Mouse (Mus musculus): ENCODE measurements around the gene Kctd7. TPM values are rescaled to one million over a fixed set of nuclear protein-coding genes. Genes with fewer than 3 reads are reported as not detected.

Kctd7 gene
- polyA plus RNA-seq, 1 experiment from 2014 or later: 1.4 TPM

DNA sequence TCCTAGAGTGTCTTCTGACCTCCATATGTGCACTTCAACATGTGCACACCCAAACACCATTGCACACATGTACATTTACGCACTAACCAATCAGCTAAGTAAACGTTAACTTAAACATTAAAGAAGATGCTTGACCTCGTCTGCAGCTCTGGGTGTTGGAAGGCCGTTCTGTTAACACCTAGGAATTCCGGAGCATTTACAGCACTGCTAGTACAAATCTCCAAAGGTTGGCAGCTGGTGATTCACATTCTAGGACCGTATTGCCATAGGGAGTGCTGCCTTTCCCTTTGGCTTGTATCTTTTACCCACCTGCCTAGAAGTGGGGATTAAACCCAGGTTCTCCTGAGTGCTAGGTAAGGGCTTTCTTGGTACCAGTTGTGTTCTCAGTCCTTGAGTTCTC lies 47.2 kb downstream of the Kctd7 start:
- 97% methylated on average over 6 of the region's 6 CpGs for WGBS (ENCODE audit: missing documents)
- H3K4me3 ChIP-seq (ENCODE audit: inconsistent target): no peak overlapping the region
- peaks cover 18% of the 10 kb centered on the region for H3K79me2 ChIP-seq (ENCODE audit: inconsistent target)
- peaks cover 45% of the 10 kb centered on the region for H3K36me3 ChIP-seq (ENCODE audit: inconsistent target)
- no peak overlapping the region for H3K27ac ChIP-seq

DNA sequence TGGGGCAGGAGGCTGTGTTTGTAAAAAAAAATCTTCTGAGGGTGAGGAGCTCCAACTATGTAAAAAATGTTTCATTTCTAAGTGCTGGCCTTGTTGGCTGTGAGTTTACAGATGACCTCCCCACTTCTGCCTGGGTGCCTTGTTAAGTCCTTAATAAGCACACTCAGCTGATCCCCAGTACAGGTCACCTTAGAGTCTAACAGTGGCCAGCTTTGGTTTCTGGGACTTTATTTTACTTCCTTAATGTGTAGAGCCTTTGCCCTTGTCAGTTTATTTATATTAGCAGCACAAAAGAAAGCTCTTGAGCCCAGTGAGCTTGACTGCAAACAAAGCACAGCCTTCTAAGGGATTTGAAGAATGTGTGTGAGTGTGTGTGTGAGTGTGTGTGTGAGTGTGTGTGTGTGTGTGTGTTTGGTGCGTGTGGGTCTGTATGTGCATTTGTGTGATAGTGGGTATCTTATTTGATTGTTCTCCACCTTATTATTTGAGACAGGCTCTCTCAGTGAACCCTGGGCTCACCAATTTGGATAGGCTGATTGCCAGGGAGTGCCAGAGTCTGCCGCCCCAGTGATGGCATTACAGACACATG lies 47.8 kb downstream of the Kctd7 start:
- no peak overlapping the region for H3K27ac ChIP-seq
- WGBS (ENCODE audit: missing documents): 100% methylated on average over 2 of the region's 2 CpGs
- no peak overlapping the region for H3K4me3 ChIP-seq (ENCODE audit: inconsistent target)
- H3K79me2 ChIP-seq (ENCODE audit: inconsistent target): peaks cover 12% of the 10 kb centered on the region
- peaks cover 42% of the 10 kb centered on the region for H3K36me3 ChIP-seq (ENCODE audit: inconsistent target)

DNA sequence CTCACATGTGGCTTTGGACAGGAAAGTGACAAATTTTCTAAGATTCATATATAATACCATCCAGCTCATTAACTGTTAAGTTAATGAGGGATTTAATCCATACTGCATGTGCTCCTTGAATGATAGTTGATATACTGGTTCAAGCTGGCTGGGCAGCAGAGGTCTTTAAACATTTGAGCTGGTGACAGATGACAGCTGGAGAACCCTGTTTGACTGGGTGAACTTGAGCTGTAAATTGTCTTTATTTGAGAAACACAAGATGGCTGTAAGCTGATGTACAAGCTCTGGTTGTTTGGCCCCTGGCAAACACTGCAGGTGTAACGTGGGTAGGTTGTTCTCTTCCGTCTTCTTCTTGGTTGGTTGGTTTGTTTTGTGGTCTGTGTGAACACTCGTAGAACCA lies 49.1 kb downstream of the Kctd7 start:
- H3K36me3 ChIP-seq (ENCODE audit: inconsistent target): peaks cover 44% of the 10 kb centered on the region
- H3K79me2 ChIP-seq (ENCODE audit: inconsistent target): peaks cover 9% of the 10 kb centered on the region; the same call in 1 of the 2 replicates
- no peak overlapping the region for H3K4me3 ChIP-seq (ENCODE audit: inconsistent target)
- no peak overlapping the region for H3K27ac ChIP-seq
- WGBS (ENCODE audit: missing documents): 92% methylated on average over 3 of the region's 3 CpGs

DNA sequence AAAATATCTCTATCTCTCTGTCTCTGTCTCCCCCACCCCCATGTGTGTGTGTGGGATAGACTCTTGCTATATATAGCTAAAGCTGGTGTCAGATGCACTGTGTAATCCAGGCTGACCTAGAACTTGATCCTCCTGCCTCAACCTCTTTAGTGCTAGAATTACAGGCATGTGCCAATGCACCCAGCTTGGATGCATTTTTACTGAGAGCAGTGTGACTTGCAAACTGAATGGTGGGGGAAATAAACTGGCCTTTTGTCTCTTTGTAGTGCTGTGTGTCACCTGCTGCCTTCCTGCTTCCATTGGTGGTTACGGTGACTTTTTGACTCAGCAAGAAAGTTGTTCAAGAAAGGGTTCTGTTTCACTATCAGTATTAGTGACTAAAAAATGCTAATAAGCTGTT lies 51.6 kb downstream of the Kctd7 start:
- Histone ChIP-seq H3K4me3 (ENCODE audit: inconsistent target) (no peak overlapping the region), H3K79me2 (ENCODE audit: inconsistent target) (peaks cover 13% of the 10 kb centered on the region; the same call in 1 of the 2 replicates), H3K27ac (no peak overlapping the region), H3K36me3 (ENCODE audit: inconsistent target) (peaks cover 34% of the 10 kb centered on the region; the same call in 1 of the 2 replicates)
- WGBS (ENCODE audit: missing documents): 100% methylated on average over 1 of the region's 1 CpGs

DNA sequence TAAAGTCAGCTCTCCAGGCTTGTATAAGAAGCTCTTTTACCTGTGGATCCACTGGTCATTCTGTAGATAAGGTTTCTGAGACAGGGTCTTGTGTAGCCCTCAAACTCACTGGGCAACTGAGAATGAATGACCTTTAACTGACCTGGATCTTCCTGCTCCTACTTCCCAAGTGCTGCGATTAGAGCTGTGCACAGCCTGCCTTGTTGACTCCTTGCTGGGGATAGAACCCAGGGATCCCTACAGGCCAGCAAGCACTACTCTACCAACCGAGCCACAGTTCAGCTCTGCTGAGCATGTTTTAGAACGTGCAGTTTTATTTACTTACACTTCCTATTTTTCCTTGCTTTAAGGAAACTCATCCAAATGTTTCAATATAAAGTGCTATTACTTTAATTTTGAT lies 52.8 kb downstream of the Kctd7 start:
- 67% methylated on average over 3 of the region's 3 CpGs for WGBS (ENCODE audit: missing documents)
- Histone ChIP-seq H3K79me2 (ENCODE audit: inconsistent target) (peaks cover 13% of the 10 kb centered on the region; the same call in 1 of the 2 replicates), H3K27ac (no peak overlapping the region), H3K36me3 (ENCODE audit: inconsistent target) (peaks cover 25% of the 10 kb centered on the region; the same call in 1 of the 2 replicates), H3K4me3 (ENCODE audit: inconsistent target) (no peak overlapping the region)

DNA sequence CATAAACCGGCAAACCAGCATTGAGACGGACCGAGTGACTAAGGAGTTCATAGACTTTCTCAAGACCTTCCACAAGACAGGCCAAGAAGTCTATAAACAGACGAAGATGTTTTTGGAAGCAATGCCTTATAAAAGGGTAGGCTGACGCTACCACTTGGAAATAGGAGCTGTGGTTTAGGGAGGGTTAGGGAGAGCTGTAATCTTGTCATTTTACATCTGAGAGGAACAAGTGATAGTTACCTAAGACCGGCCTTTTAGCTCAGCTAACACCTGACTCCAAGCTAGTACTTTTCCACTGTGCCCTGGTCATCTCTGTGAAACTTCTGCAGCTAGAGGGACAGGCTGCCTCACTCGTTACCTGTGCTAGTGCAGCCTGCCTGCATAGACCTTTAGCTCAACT lies 53.3 kb downstream of the Kctd7 start:
- 94% methylated on average over 7 of the region's 7 CpGs for WGBS (ENCODE audit: missing documents)
- no peak overlapping the region for H3K4me3 ChIP-seq (ENCODE audit: inconsistent target)
- no peak overlapping the region for H3K27ac ChIP-seq
- H3K36me3 ChIP-seq (ENCODE audit: inconsistent target): peaks cover 19% of the 10 kb centered on the region; the same call in 1 of the 2 replicates
- H3K79me2 ChIP-seq (ENCODE audit: inconsistent target): peaks cover 13% of the 10 kb centered on the region; the same call in 1 of the 2 replicates

DNA sequence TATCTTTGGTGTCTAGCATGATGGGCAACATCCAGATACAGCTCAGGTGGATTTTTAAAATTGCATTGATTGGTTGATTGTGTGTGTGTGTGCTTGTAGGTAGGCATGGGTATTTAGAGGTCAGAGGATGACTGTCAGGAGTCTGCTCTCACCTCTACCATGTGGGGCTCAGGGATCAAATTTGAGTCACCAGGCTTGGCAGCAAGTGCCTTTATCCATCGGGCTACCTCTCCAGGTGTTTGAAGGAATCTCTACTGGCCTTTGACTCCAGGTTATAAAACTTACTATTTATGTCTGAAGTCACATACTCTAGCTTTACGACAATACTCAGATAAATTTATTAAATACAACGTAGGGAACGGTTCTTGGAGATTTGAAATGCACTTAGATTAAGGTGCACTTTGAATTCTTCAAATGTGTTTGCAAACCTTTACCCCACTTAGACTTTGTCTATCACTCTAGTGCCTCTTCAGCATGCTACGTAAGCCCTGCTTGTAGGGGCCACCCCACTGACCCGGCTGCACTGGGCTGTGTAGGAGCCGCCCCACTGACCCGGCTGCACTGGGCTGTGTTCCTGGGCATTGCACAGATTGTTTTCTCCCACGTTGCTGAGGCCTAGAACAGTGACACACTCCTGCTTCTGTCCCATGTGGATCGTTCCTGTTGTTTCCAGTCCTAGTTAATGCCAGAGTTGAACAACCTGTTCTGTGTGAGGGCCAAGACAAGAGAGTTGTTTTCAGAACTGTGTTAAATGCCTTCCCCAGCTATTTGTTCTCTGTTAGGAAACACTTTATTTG lies 55.8 kb downstream of the Kctd7 start:
- WGBS (ENCODE audit: missing documents): 99% methylated on average over 10 of the region's 10 CpGs

DNA sequence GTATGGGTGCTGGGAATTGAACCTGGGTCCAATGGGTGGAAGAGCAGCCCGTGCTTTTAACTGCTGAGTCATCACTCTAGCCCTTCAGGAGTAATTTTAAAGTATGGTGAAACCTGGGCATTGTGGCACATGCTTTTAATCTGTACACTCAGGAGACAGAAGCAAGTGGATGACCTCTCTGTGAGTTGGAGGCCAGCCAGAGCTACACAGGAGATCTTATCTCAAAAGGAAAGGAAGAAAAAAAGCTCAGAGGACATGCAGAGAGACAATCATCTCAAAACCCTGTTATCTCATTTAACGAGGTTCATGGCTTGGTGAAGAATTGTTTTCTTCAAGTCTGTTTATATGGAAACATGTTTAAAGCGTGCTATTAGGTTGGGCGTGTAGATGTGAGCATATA lies 59.3 kb downstream of the Kctd7 start:
- Histone ChIP-seq H3K27ac (no peak overlapping the region), H3K36me3 (ENCODE audit: inconsistent target) (peaks cover 15% of the 10 kb centered on the region), H3K4me3 (ENCODE audit: inconsistent target) (no peak overlapping the region), H3K79me2 (ENCODE audit: inconsistent target) (peaks cover 12% of the 10 kb centered on the region; the same call in 1 of the 2 replicates)
- WGBS (ENCODE audit: missing documents): 82% methylated on average over 4 of the region's 4 CpGs

More for the DNA sequence above, 55.8 kb downstream of the Kctd7 start:
- H3K79me2 ChIP-seq (ENCODE audit: inconsistent target): peaks cover 4% of the 10 kb centered on the region; the same call in 1 of the 2 replicates
- no peak overlapping the region for H3K4me3 ChIP-seq (ENCODE audit: inconsistent target)
- no peak overlapping the region for H3K27ac ChIP-seq
- peaks cover 16% of the 10 kb centered on the region; the same call in 1 of the 2 replicates for H3K36me3 ChIP-seq (ENCODE audit: inconsistent target)

DNA sequence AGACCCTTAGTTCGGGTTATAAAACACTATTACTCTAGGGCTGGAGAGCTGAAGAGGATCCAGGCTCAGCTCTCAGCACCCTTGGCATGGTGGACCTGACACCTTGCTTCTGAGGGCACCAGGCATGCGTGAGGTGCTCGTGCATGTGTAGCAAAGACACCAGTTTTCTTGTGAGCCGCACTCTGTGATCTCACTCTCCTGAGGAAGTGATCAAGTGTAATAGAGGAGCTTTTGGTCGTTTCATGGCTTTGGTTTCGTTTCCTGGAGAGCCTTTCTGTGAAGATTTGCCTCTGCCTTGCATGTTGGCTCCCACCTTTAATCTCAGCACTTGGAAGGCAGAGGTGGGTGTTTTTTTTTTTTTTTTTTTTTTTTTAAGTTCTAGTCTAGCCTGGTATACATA lies 59.9 kb downstream of the Kctd7 start:
- H3K36me3 ChIP-seq (ENCODE audit: inconsistent target): peaks cover 19% of the 10 kb centered on the region
- H3K27ac ChIP-seq: no peak overlapping the region; the same call in 1 of the 2 replicates
- 60% methylated on average over 6 of the region's 6 CpGs for WGBS (ENCODE audit: missing documents)
- H3K79me2 ChIP-seq (ENCODE audit: inconsistent target): peaks cover 12% of the 10 kb centered on the region; the same call in 1 of the 2 replicates
- no peak overlapping the region for H3K4me3 ChIP-seq (ENCODE audit: inconsistent target)

Other genes starting within 250 kb of the Kctd7 start
- 0.23 to 0.46 TPM (median 0.32 TPM) in 3 replicates for gene Zbed5, start 249.1 kb upstream of the Kctd7 start, polyA plus RNA-seq (2018)
- not detected in 3 replicates for gene Phkg1, start 246.3 kb upstream of the Kctd7 start, polyA plus RNA-seq (2018)
- gene Nupr1l, start 236.3 kb upstream of the Kctd7 start, polyA plus RNA-seq (2018): 0.11 to 1.1 TPM (median 0.14 TPM) in 3 replicates
- 13.1 to 24.0 TPM (median 20.1 TPM) in 3 replicates for gene Vkorc1l1, start 202.9 kb upstream of the Kctd7 start, polyA plus RNA-seq (2018)
- 437 to 471 TPM (median 448 TPM) in 3 replicates for gene Gusb, start 141.8 kb upstream of the Kctd7 start, polyA plus RNA-seq (2018)
- 33.6 to 39.7 TPM (median 34.1 TPM) in 3 replicates for gene Asl, start 115.6 kb upstream of the Kctd7 start, polyA plus RNA-seq (2018)
- 28.9 to 33.0 TPM (median 32.1 TPM) in 3 replicates for gene Crcp, start 115.6 kb upstream of the Kctd7 start, polyA plus RNA-seq (2018)
- 11.0 to 26.4 TPM (median 21.7 TPM) in 3 replicates for gene Tpst1, start 71.5 kb upstream of the Kctd7 start, polyA plus RNA-seq (2018)
- 25.9 to 31.2 TPM (median 30.9 TPM) in 3 replicates for gene Rabgef1, start 26.9 kb downstream of the Kctd7 start, polyA plus RNA-seq (2018)
- gene Tmem248, start 72.2 kb downstream of the Kctd7 start, polyA plus RNA-seq (2018): 32.3 to 42.3 TPM (median 35.1 TPM) in 3 replicates
- 67.5 to 110 TPM (median 70.4 TPM) in 3 replicates for gene Sbds, start 110.7 kb downstream of the Kctd7 start, polyA plus RNA-seq (2018)
- 7.9 to 17.1 TPM (median 10.6 TPM) in 3 replicates for gene Tyw1, start 110.8 kb downstream of the Kctd7 start, polyA plus RNA-seq (2018)
- not detected in 3 replicates for gene Caln1, start 224.6 kb downstream of the Kctd7 start, polyA plus RNA-seq (2018)
- gene A330070K13Rik, start 239.8 kb downstream of the Kctd7 start, polyA plus RNA-seq (2018): not detected in 3 replicates